Mouse (Mus musculus): Measurements from ENCODE around the gene Wdr54. TPM values are rescaled to one million over a fixed set of nuclear protein-coding genes. Genes with fewer than 3 reads are reported as not detected.

Gene Wdr54
- polyA plus RNA-seq, 1 experiment from 2014 or later, result 12.3 TPM

DNA sequence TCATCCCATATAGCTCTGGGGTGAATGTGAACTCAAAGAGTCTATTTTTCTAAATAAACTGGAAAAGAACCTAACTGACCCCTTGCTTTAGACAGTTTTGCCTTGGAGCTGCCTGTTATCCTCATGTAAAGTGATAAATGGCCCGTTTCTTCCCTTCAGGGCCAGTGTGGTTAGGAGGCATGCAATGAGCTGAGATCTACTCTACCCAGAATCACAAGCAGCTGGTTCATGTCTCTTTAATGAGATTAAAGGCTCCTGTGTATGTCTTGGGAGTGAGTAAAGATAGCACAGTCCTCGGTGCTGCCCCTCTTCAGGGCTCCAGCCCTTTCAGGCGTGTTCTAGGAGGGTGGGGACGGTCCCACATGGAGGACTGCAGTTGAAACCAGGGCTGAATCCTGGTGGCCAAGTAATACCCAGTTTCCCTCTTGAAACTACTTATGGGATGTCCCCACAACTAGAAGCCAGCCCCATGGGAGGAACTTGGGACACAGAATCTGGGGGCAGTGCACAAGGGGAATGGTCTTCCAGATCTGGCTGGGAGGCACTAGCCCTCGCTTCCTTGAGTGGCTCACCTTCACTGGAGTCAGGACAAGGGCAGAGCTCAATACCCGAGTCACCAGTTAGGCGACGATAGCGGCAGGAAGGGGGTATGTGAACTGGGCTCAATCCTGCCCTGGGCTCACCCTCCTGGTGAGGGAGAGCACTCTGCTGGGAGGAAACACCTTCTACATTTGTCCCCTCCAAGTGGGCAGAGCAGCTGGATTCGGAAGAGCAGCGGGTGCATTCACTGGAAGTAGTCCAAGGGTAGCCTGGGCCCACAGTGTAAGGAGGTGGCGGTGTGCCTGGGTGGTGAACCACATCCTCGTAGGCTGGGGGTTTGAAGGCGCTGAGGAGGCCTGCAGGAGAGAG, 37.1 kb downstream of the Wdr54 start:
- Histone ChIP-seq H3K36me3 (ENCODE audit: control insufficient read depth, insufficient read depth, low read length) (0 out of 2 replicates have a peak, but pooled peaks cover 7% of the 10 kb centered on the region), H3K9ac (ENCODE audit: low read depth, low read length) (peak overlapping the region; percentile 91; the same call in 1 of the 2 replicates), H3K27me3 (ENCODE audit: control insufficient read depth, insufficient read depth, low read length) (no peaks in the 10 kb centered on the region), H3K4me3 (ENCODE audit: low read depth, low read length) (0 out of 2 replicates have a peak overlapping the region, but pooled peaks have one; percentile 2), H3K4me1 (replicated peaks; ENCODE audit: control insufficient read depth, insufficient read depth, low read length) (peaks cover 14% of the 10 kb centered on the region; the same call in 1 of the 2 replicates), H3K9me3 (ENCODE audit: control insufficient read depth, low read length) (no peaks in the 10 kb centered on the region), H3K27ac (ENCODE audit: low read depth, low read length) (no peak overlapping the region), H3K4me2 (replicated peaks; ENCODE audit: low read depth, low read length) (no peak overlapping the region)
- DNase-seq (ENCODE audit: low spot score) (no peak), ATAC-seq (ENCODE audit: low FRiP score) (no peak)
- WGBS, result 87% methylated on average over 14 of the region's 14 CpGs

DNA sequence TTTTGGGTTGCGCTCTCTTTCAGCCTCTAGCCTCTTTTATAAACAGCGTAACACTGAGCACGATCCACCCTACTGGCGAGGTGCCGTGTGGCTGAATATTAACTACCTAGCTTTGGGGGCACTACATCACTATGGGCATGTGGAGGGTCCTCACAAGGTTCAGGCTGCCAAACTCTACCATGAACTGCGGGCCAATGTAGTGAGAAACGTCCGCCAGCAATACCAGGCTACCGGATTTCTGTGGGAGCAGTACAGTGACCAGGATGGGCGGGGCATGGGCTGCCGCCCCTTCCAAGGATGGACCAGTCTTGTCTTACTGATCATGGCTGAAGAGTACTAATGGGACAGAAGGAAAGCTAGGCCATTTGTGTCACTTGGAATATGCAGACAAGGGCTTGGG, 37.8 kb downstream of the Wdr54 start:
- Histone ChIP-seq H3K4me3 (ENCODE audit: low read depth, low read length) (no peak overlapping the region), H3K27ac (ENCODE audit: low read depth, low read length) (no peak overlapping the region), H3K9me3 (ENCODE audit: control insufficient read depth, low read length) (no peaks in the 10 kb centered on the region), H3K4me1 (replicated peaks; ENCODE audit: control insufficient read depth, insufficient read depth, low read length) (peaks cover 14% of the 10 kb centered on the region; the same call in 1 of the 2 replicates), H3K9ac (ENCODE audit: low read depth, low read length) (0 out of 2 replicates have a peak overlapping the region, but pooled peaks have one; percentile 27), H3K36me3 (ENCODE audit: control insufficient read depth, insufficient read depth, low read length) (0 out of 2 replicates have a peak, but pooled peaks cover 7% of the 10 kb centered on the region), H3K4me2 (replicated peaks; ENCODE audit: low read depth, low read length) (no peak overlapping the region), H3K27me3 (ENCODE audit: control insufficient read depth, insufficient read depth, low read length) (no peaks in the 10 kb centered on the region)
- WGBS, result 85% methylated on average over 11 of the region's 11 CpGs
- ATAC-seq (ENCODE audit: low FRiP score), result no peak
- no peak for DNase-seq (ENCODE audit: low spot score)

DNA sequence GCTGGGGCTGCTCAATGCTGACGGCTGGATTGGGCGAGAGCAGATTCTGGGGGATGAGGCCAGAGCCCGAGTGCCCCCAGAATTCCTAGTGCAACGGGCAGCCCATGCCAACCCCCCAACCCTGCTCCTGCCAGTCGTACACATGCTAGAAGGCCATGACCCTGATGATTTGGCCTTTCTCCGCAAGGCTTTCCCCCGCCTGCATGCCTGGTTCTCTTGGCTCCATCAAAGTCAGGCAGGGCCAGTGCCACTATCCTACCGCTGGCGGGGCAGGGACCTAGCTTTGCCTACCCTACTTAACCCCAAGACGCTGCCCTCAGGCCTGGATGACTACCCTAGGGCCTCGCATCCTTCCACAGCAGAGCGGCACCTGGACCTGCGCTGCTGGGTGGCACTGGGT, 38.6 kb downstream of the Wdr54 start:
- Histone ChIP-seq H3K9me3 (ENCODE audit: control insufficient read depth, low read length) (no peaks in the 10 kb centered on the region), H3K4me2 (replicated peaks; ENCODE audit: low read depth, low read length) (no peak overlapping the region), H3K9ac (ENCODE audit: low read depth, low read length) (no peak overlapping the region), H3K27me3 (ENCODE audit: control insufficient read depth, insufficient read depth, low read length) (no peaks in the 10 kb centered on the region), H3K4me3 (ENCODE audit: low read depth, low read length) (no peak overlapping the region), H3K4me1 (replicated peaks; ENCODE audit: control insufficient read depth, insufficient read depth, low read length) (peaks cover 9% of the 10 kb centered on the region; the same call in 1 of the 2 replicates), H3K27ac (ENCODE audit: low read depth, low read length) (no peak overlapping the region), H3K36me3 (ENCODE audit: control insufficient read depth, insufficient read depth, low read length) (0 out of 2 replicates have a peak, but pooled peaks cover 7% of the 10 kb centered on the region)
- WGBS, result 93% methylated on average over 13 of the region's 13 CpGs
- DNase-seq (ENCODE audit: low spot score) (no peak), ATAC-seq (ENCODE audit: low FRiP score) (no peak)

DNA sequence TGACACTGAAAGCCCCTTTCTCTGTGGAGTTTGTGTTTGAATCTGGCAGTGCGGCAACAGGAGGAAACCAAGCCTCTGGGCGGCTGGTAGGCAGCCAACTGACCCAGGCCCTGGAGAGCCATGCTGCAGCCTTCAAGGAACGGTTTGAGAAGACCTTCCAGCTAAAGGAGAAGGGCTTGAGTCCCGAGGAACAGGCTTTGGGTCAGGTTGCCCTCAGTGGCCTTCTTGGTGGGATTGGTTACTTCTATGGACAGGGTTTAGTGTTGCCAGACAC, 39.1 kb downstream of the Wdr54 start:
- Histone ChIP-seq H3K4me2 (replicated peaks; ENCODE audit: low read depth, low read length) (no peak overlapping the region), H3K27ac (ENCODE audit: low read depth, low read length) (no peak overlapping the region), H3K4me1 (replicated peaks; ENCODE audit: control insufficient read depth, insufficient read depth, low read length) (peaks cover 9% of the 10 kb centered on the region; the same call in 1 of the 2 replicates), H3K27me3 (ENCODE audit: control insufficient read depth, insufficient read depth, low read length) (no peaks in the 10 kb centered on the region), H3K36me3 (ENCODE audit: control insufficient read depth, insufficient read depth, low read length) (0 out of 2 replicates have a peak, but pooled peaks cover 7% of the 10 kb centered on the region), H3K9me3 (ENCODE audit: control insufficient read depth, low read length) (no peaks in the 10 kb centered on the region), H3K9ac (ENCODE audit: low read depth, low read length) (no peak overlapping the region), H3K4me3 (ENCODE audit: low read depth, low read length) (no peak overlapping the region)
- no peak for DNase-seq (ENCODE audit: low spot score)
- no peak for ATAC-seq (ENCODE audit: low FRiP score)
- WGBS, result 90% methylated on average over 4 of the region's 4 CpGs

DNA sequence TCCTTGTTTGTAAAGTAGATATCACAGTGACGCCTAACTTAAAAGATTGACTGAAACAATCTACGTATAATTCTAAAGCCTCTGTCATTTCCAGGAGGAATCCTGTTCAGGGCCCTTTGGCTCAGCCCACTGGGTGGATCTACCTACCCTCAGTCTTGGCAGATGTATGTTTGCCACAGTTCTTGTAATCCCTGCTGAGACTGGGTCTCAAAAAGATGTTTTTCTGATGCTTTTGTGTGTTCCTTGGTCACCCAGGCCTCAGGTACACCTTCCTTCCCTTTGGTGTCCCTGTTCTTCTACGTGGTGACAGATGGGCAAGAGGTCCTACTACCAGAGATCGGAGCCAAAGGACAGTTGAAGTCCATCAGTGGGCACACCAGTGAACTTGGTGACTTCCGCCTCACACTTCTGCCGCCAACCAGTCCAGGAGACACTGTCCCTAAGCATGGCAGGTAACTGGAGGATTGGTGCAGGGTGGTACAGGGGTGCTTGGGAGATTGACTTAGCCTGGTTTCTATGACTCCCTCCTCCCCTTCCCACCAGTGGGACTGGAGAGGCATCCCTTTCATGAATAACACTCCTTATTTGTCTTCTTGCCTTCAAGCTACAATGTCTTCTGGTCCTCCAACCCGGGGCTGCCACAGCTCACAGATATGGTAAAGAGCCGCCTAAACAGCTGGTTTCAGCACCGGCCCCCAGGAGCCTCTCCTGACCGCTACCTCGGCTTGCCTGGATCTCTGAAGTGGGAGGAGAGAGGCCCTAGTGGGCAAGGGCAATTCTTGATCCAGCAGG, 39.6 kb downstream of the Wdr54 start:
- no peaks in the 10 kb centered on the region for H3K27me3 ChIP-seq (ENCODE audit: control insufficient read depth, insufficient read depth, low read length)
- WGBS, result 81% methylated on average over 11 of the region's 11 CpGs
- ATAC-seq (ENCODE audit: low FRiP score), result no peak
- H3K4me1 ChIP-seq (replicated peaks; ENCODE audit: control insufficient read depth, insufficient read depth, low read length), result peaks cover 9% of the 10 kb centered on the region; the same call in 1 of the 2 replicates
- peak overlapping the region; percentile 88 for H3K9ac ChIP-seq (ENCODE audit: low read depth, low read length)
- H3K4me2 ChIP-seq (replicated peaks; ENCODE audit: low read depth, low read length), result peak overlapping the region; percentile 83
- H3K4me3 ChIP-seq (ENCODE audit: low read depth, low read length), result peak overlapping the region; percentile 88
- 0 out of 2 replicates have a peak, but pooled peaks cover 7% of the 10 kb centered on the region for H3K36me3 ChIP-seq (ENCODE audit: control insufficient read depth, insufficient read depth, low read length)
- no peaks in the 10 kb centered on the region for H3K9me3 ChIP-seq (ENCODE audit: control insufficient read depth, low read length)
- DNase-seq (ENCODE audit: low spot score), result no peak
- no peak overlapping the region for H3K27ac ChIP-seq (ENCODE audit: low read depth, low read length)

DNA sequence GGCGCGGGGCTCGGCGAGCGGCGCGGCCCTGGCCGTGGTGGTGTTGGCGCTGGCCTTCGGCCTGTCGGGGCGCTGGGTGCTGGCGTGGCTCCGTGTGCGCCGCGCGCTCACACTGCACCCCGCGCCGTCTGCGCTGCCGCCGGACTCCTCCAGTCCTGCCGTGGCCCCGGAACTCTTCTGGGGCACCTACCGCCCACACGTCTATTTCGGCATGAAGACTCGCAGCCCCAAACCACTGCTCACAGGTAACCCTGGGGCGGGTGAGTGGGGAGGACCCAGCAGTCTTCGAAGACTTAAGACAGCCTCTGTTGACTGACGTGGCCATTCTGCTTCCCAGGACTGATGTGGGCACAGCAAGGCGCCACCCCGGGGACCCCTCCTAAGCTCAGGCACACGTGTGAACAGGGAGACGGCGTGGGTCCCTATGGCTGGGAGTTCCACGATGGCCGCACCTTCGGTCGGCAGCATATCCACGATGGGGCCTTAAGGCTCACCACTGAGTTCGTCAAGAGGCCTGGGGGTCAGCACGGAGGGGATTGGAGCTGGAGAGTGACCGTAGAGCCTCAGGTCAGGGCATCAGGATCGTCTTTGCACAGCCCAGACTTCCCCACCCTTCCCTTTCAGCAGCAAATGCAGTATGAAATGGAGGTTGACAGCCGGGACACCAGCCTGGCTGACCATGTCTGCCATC, 40.4 kb downstream of the Wdr54 start:
- Histone ChIP-seq H3K4me2 (replicated peaks; ENCODE audit: low read depth, low read length) (peak overlapping the region; percentile 83), H3K36me3 (ENCODE audit: control insufficient read depth, insufficient read depth, low read length) (0 out of 2 replicates have a peak, but pooled peaks cover 7% of the 10 kb centered on the region), H3K9ac (ENCODE audit: low read depth, low read length) (peak overlapping the region; percentile 88), H3K4me1 (replicated peaks; ENCODE audit: control insufficient read depth, insufficient read depth, low read length) (peaks cover 9% of the 10 kb centered on the region; the same call in 1 of the 2 replicates), H3K4me3 (ENCODE audit: low read depth, low read length) (peak overlapping the region; percentile 88), H3K27me3 (ENCODE audit: control insufficient read depth, insufficient read depth, low read length) (no peaks in the 10 kb centered on the region), H3K9me3 (ENCODE audit: control insufficient read depth, low read length) (no peaks in the 10 kb centered on the region), H3K27ac (ENCODE audit: low read depth, low read length) (peak overlapping the region; percentile 75)
- WGBS, result 3% methylated on average over 33 of the region's 48 CpGs
- ATAC-seq (ENCODE audit: low FRiP score) (peak; percentile 42), DNase-seq (ENCODE audit: low spot score) (peak; percentile 52)

DNA sequence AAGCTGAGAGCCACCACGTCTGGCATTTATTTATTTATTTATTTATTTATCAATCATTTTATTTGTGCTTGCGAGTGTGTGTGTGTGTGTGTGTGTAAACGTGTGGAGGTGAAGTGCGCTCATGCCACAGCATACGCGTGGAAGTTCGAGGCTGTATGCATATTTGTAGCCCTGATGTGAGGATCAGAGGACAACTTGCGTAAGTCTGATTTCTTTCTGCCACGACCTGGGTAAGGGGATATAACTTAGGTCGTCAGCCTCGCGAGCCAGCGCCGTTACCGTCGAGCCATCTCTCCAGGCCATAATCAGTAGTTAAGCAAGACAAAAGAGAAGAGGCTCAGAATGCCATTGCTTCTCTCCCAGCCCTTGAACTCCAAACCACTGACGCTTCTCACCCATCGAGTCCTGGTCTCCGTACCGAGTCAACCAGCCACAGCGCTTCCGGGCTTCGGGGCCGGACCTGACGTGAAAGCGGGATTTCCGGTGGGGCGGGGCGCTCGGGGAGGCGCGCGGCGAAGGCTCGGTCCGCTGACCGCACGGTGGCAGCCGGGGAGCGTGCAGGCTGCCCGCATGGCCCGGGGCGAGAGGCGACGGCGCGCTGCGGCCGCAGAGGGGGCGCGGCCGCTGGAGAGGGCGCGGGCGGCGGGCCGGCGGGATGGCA, 41.1 kb downstream of the Wdr54 start, which contains the start of gene Mogs:
TSS of gene Mogs (plus strand) at position 486 of the 661 bp plus-strand sequence.
- peaks cover 8% of the 10 kb centered on the region for H3K4me1 ChIP-seq (replicated peaks; ENCODE audit: control insufficient read depth, insufficient read depth, low read length)

More for the DNA sequence above, 41.1 kb downstream of the Wdr54 start, which contains the start of gene Mogs:
- Histone ChIP-seq H3K4me2 (replicated peaks; ENCODE audit: low read depth, low read length) (peak within 1 kb of the TSS; percentile 83), H3K27ac (ENCODE audit: low read depth, low read length) (peak within 1 kb of the TSS; percentile 75), H3K9ac (ENCODE audit: low read depth, low read length) (peak within 1 kb of the TSS; percentile 88), H3K4me3 (ENCODE audit: low read depth, low read length) (peak within 1 kb of the TSS; percentile 88), H3K9me3 (ENCODE audit: control insufficient read depth, low read length) (no peaks in the 10 kb centered on the region), H3K36me3 (ENCODE audit: control insufficient read depth, insufficient read depth, low read length) (0 out of 2 replicates have a peak, but pooled peaks cover 7% of the 10 kb centered on the region), H3K27me3 (ENCODE audit: control insufficient read depth, insufficient read depth, low read length) (no peaks in the 10 kb centered on the region)
- peak; percentile 93 for DNase-seq (ENCODE audit: low spot score)
- WGBS, result 2% methylated on average over 56 of the region's 58 CpGs
- ATAC-seq (ENCODE audit: low FRiP score), result peak; percentile 92
